18 mouse cellular contexts compared by ENCODE assay signal in the genomic region with DNA sequence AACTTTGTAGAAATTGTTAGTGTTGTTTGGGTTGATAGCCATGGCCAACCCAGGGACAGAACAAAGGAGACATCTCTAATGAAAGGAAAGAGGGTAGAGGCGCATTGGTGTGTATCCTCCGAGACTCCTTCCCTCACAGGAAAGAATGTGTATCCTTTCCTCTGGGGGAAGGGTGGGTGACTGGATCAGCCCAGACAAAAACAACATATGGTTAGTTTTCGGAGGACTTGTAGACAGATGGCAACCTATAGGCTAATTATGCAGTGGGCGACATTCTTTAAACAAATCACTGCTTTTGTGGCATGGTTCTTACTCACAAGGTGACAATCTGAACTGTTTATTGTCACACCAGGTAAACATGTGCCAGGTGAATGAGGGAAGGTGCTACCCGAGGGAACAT.
A peak's percentile ranks its signal among the peaks of the same experiment; 100 is the strongest.
DNase-seq lines count a peak whose midpoint lies in the region; ATAC-seq and TF ChIP-seq lines count a peak whose summit lies in the region.
"Had no signal": no experiment of that assay in that cellular context is flagged by ENCODE, and none has a peak within 500 bp of the region (broad histone marks: within the 10 kb centered on the region; RNA-seq: fewer than 3 reads in every experiment).

No protein-coding gene starts in this region.

- no peak overlapping the region for H3K4me2 ChIP-seq in embryonic facial prominence, embryonic 14.5 days (ENCODE audit: low read depth, low read length)
- H3K4me2 ChIP-seq in lung, embryonic 16.5 days (ENCODE audit: low read depth, low read length), result no peak overlapping the region
- no peak overlapping the region for H3K4me2 ChIP-seq in lung, postnatal 0 days (replicated peaks; ENCODE audit: low read depth, low read length)
- H3K4me2 ChIP-seq in forebrain, embryonic 14.5 days (ENCODE audit: low read length), result no peak overlapping the region
- H3K4me2 ChIP-seq: heart, embryonic 11.5 days had no signal

- no peaks in the 10 kb centered on the region for H3K9me3 ChIP-seq in embryonic facial prominence, embryonic 14.5 days (ENCODE audit: control insufficient read depth, low read length)
- no peaks in the 10 kb centered on the region for H3K9me3 ChIP-seq in embryonic facial prominence, embryonic 10.5 days
- H3K9me3 ChIP-seq in lung, embryonic 16.5 days (ENCODE audit: control insufficient read depth, low read length), result no peaks in the 10 kb centered on the region
- H3K9me3 ChIP-seq in lung, postnatal 0 days (ENCODE audit: low read length), result no peaks in the 10 kb centered on the region
- no peaks in the 10 kb centered on the region for H3K9me3 ChIP-seq in ES-Bruce4 (replicated peaks; ENCODE audit: control insufficient read depth, insufficient read depth, low read length, poor library complexity, severe bottlenecking)
- H3K9me3 ChIP-seq in forebrain, embryonic 14.5 days (replicated peaks; ENCODE audit: control insufficient read depth, low read length), result no peaks in the 10 kb centered on the region

- TF ChIP-seq POLR2A in ES-Bruce4 (IDR thresholded peaks at IDR 0.05; ENCODE audit: insufficient read depth, low read length), result no peak

- H3K4me3 ChIP-seq in embryonic facial prominence, embryonic 14.5 days (ENCODE audit: low read depth, low read length), result no peak overlapping the region
- no peak overlapping the region for H3K4me3 ChIP-seq in embryonic facial prominence, embryonic 10.5 days
- no peak overlapping the region for H3K4me3 ChIP-seq in lung, embryonic 16.5 days (ENCODE audit: low read length)
- H3K4me3 ChIP-seq in lung, postnatal 0 days (ENCODE audit: low read depth, low read length), result no peak overlapping the region
- H3K4me3 ChIP-seq in ES-Bruce4 (ENCODE audit: low read depth, low read length), result no peak overlapping the region
- H3K4me3 ChIP-seq in forebrain, embryonic 14.5 days (ENCODE audit: low read depth, low read length), result no peak overlapping the region
- H3K4me3 ChIP-seq: myocyte had no signal

- H3K27ac ChIP-seq in embryonic facial prominence, embryonic 14.5 days (replicated peaks; ENCODE audit: low read depth, low read length), result no peak overlapping the region
- no peak overlapping the region for H3K27ac ChIP-seq in embryonic facial prominence, embryonic 10.5 days (replicated peaks)
- peak overlapping the region; percentile 20; the same call in 1 of the 2 replicates for H3K27ac ChIP-seq in lung, embryonic 16.5 days (ENCODE audit: low read length)
- H3K27ac ChIP-seq in lung, postnatal 0 days (ENCODE audit: low read length), result no peak overlapping the region
- peak overlapping the region; percentile 26 for H3K27ac ChIP-seq in ES-Bruce4 (ENCODE audit: insufficient read depth, low read length)
- H3K27ac ChIP-seq in forebrain, embryonic 14.5 days (ENCODE audit: low read depth, low read length), result peak overlapping the region; percentile 44; the same call in 1 of the 2 replicates

- no peaks in the 10 kb centered on the region for H3K4me1 ChIP-seq in embryonic facial prominence, embryonic 14.5 days (ENCODE audit: control insufficient read depth, insufficient read depth, low read length)
- H3K4me1 ChIP-seq in embryonic facial prominence, embryonic 10.5 days, result peaks cover 33% of the 10 kb centered on the region
- H3K4me1 ChIP-seq in lung, embryonic 16.5 days (replicated peaks; ENCODE audit: control insufficient read depth, insufficient read depth, low read length), result peaks cover 25% of the 10 kb centered on the region
- H3K4me1 ChIP-seq in lung, postnatal 0 days (ENCODE audit: insufficient read depth, low read depth, low read length), result peaks cover 5% of the 10 kb centered on the region; the same call in 1 of the 2 replicates
- H3K4me1 ChIP-seq in ES-Bruce4 (ENCODE audit: control insufficient read depth, insufficient read depth, low read length), result peaks cover 13% of the 10 kb centered on the region
- H3K4me1 ChIP-seq in forebrain, embryonic 14.5 days (ENCODE audit: control insufficient read depth, insufficient read depth, low read length), result peaks cover 16% of the 10 kb centered on the region

- no peak overlapping the region for H3K9ac ChIP-seq in embryonic facial prominence, embryonic 14.5 days (ENCODE audit: low read depth, low read length)
- no peak overlapping the region for H3K9ac ChIP-seq in lung, embryonic 16.5 days (ENCODE audit: low read length)
- no peak overlapping the region for H3K9ac ChIP-seq in lung, postnatal 0 days (replicated peaks; ENCODE audit: low read depth)
- H3K9ac ChIP-seq in ES-Bruce4 (ENCODE audit: low read depth, poor library complexity, severe bottlenecking), result no peak overlapping the region
- H3K9ac ChIP-seq in forebrain, embryonic 14.5 days (ENCODE audit: low read length), result no peak overlapping the region

- no peak for TF ChIP-seq EP300 in lung, postnatal 0 days (IDR thresholded peaks at IDR 0.05)
- no peak for TF ChIP-seq EP300 in ES-Bruce4 (IDR thresholded peaks at IDR 0.05; ENCODE audit: insufficient read depth, low read depth, low read length)

- H3K36me3 ChIP-seq in embryonic facial prominence, embryonic 14.5 days (ENCODE audit: control insufficient read depth, insufficient read depth, low read length), result no peaks in the 10 kb centered on the region
- no peaks in the 10 kb centered on the region for H3K36me3 ChIP-seq in embryonic facial prominence, embryonic 10.5 days (replicated peaks)
- no peaks in the 10 kb centered on the region for H3K36me3 ChIP-seq in lung, embryonic 16.5 days (ENCODE audit: control insufficient read depth, insufficient read depth, low read length)
- H3K36me3 ChIP-seq in lung, postnatal 0 days (ENCODE audit: insufficient read depth, low read length), result no peaks in the 10 kb centered on the region
- H3K36me3 ChIP-seq in ES-Bruce4 (ENCODE audit: control insufficient read depth, insufficient read depth, low read length, poor library complexity, severe bottlenecking), result no peaks in the 10 kb centered on the region
- H3K36me3 ChIP-seq in forebrain, embryonic 14.5 days (ENCODE audit: control insufficient read depth, insufficient read depth, low read length), result no peaks in the 10 kb centered on the region

- H3K27me3 ChIP-seq in embryonic facial prominence, embryonic 14.5 days (replicated peaks; ENCODE audit: control insufficient read depth, insufficient read depth, low read length), result no peaks in the 10 kb centered on the region
- no peaks in the 10 kb centered on the region for H3K27me3 ChIP-seq in embryonic facial prominence, embryonic 10.5 days (replicated peaks; ENCODE audit: low read depth, poor library complexity, severe bottlenecking)
- H3K27me3 ChIP-seq in lung, embryonic 16.5 days (ENCODE audit: control insufficient read depth, insufficient read depth, low read depth, low read length), result no peaks in the 10 kb centered on the region
- no peaks in the 10 kb centered on the region for H3K27me3 ChIP-seq in lung, postnatal 0 days (replicated peaks; ENCODE audit: insufficient read depth, low read length)
- no peaks in the 10 kb centered on the region for H3K27me3 ChIP-seq in ES-Bruce4 (ENCODE audit: control insufficient read depth, insufficient read depth, low read length, poor library complexity, severe bottlenecking)
- H3K27me3 ChIP-seq in forebrain, embryonic 14.5 days (replicated peaks; ENCODE audit: control insufficient read depth, insufficient read depth, low read length), result no peaks in the 10 kb centered on the region

- peak; percentile 59 for ATAC-seq in embryonic facial prominence, embryonic 14.5 days (ENCODE audit: low read depth)
- ATAC-seq in lung, embryonic 16.5 days (ENCODE audit: low read depth), result no peak
- no peak for ATAC-seq in lung, postnatal 0 days
- peak; percentile 74 for ATAC-seq in forebrain, embryonic 14.5 days

- WGBS in embryonic facial prominence, embryonic 14.5 days, result 57% methylated on average over 5 of the region's 5 CpGs
- 74% methylated on average over 5 of the region's 5 CpGs for WGBS in embryonic facial prominence, embryonic 10.5 days
- WGBS in lung, embryonic 16.5 days, result 69% methylated on average over 5 of the region's 5 CpGs
- WGBS in lung, postnatal 0 days, result 64% methylated on average over 5 of the region's 5 CpGs
- WGBS in forebrain, embryonic 14.5 days, result 52% methylated on average over 5 of the region's 5 CpGs

- TF ChIP-seq CTCF in lung, postnatal 0 days (IDR thresholded peaks at IDR 0.05), result no peak
- no peak for TF ChIP-seq CTCF in ES-Bruce4 (IDR thresholded peaks at IDR 0.05; ENCODE audit: low read depth, low read length)

- no peak for DNase-seq in embryonic facial prominence, embryonic 14.5 days (ENCODE audit: low spot score)
- DNase-seq in embryonic facial prominence, embryonic 10.5 days (ENCODE audit: low spot score), result no peak
- DNase-seq in lung, postnatal 0 days (ENCODE audit: low spot score), result no peak
- peak; percentile 75 for DNase-seq in forebrain, embryonic 14.5 days (ENCODE audit: low spot score)
- no peak for DNase-seq in adipocyte (ENCODE audit: low spot score)
- no peak for DNase-seq in lung, postnatal 10 days
- DNase-seq: cerebellum, postnatal 14 days; embryo, embryonic 11 days; heart, postnatal 14 days; kidney, adult 9 months; left cerebral cortex, postnatal 4 days; lung, adult 18-20 months; midbrain, embryonic 14.5 days; thymus, postnatal 36 days had no signal

Comparison
In these comparisons a context has a peak if more than half of its experiments do, and no peak if none do; other contexts are left out.
1. H3K27ac ChIP-seq: peak in lung, embryonic 16.5 days (single experiment), ES-Bruce4 (single experiment) and forebrain, embryonic 14.5 days (single experiment); none in embryonic facial prominence, embryonic 14.5 days (single experiment), embryonic facial prominence, embryonic 10.5 days (single experiment) and lung, postnatal 0 days (single experiment).
2. ATAC-seq: peak in embryonic facial prominence, embryonic 14.5 days (single experiment) and forebrain, embryonic 14.5 days (single experiment); none in lung, embryonic 16.5 days (single experiment) and lung, postnatal 0 days (single experiment).